Mouse (Mus musculus): ENCODE measurements around the gene Ube2e3. TPM values are rescaled to one million over a fixed set of nuclear protein-coding genes. Genes with fewer than 3 reads are reported as not detected.

Ube2e3 gene
- polyA plus RNA-seq, 1 experiment: 34.1 TPM

- DNase-seq (ENCODE audit: low spot score): no peak
These were observed 15.0 kb downstream of the Ube2e3 start for GRCm38 (mm10) chr2:78882743-78883433.

- DNase-seq (ENCODE audit: low spot score): no peak
These were observed 18.5 kb downstream of the Ube2e3 start for GRCm38 (mm10) chr2:78886446-78886845.

- no peak for DNase-seq (ENCODE audit: low spot score)
These were observed 20.3 kb downstream of the Ube2e3 start for GRCm38 (mm10) chr2:78888190-78888589.

GRCm38 (mm10) chr2:78895216-78895615, 27.3 kb downstream of the Ube2e3 start:
- DNase-seq (ENCODE audit: low spot score): no peak

- DNase-seq (ENCODE audit: low spot score): no peak
These were observed 38.0 kb downstream of the Ube2e3 start for GRCm38 (mm10) chr2:78905916-78906315.

- DNase-seq (ENCODE audit: low spot score): no peak
These were observed 43.6 kb downstream of the Ube2e3 start for GRCm38 (mm10) chr2:78911516-78911915.

- no peak for DNase-seq (ENCODE audit: low spot score)
These were observed 46.9 kb downstream of the Ube2e3 start for GRCm38 (mm10) chr2:78914861-78915260.

- DNase-seq (ENCODE audit: low spot score): no peak
These were observed 55.2 kb downstream of the Ube2e3 start for GRCm38 (mm10) chr2:78922980-78923674.

- DNase-seq (ENCODE audit: low spot score): no peak
These were observed 57.9 kb downstream of the Ube2e3 start for GRCm38 (mm10) chr2:78925807-78926206.

GRCm38 (mm10) chr2:78927625-78928024, 59.7 kb downstream of the Ube2e3 start:
- no peak for DNase-seq (ENCODE audit: low spot score)

GRCm38 (mm10) chr2:78928080-78928479, 60.2 kb downstream of the Ube2e3 start:
- DNase-seq (ENCODE audit: low spot score): no peak

GRCm38 (mm10) chr2:78931358-78931757, 63.4 kb downstream of the Ube2e3 start:
- no peak for DNase-seq (ENCODE audit: low spot score)

GRCm38 (mm10) chr2:78959451-78959850, 91.5 kb downstream of the Ube2e3 start:
- DNase-seq (ENCODE audit: low spot score): no peak

GRCm38 (mm10) chr2:78960288-78960687, 92.4 kb downstream of the Ube2e3 start:
- DNase-seq (ENCODE audit: low spot score): no peak

GRCm38 (mm10) chr2:78961023-78961422, 93.1 kb downstream of the Ube2e3 start:
- no peak for DNase-seq (ENCODE audit: low spot score)

GRCm38 (mm10) chr2:78961580-78961979, 93.7 kb downstream of the Ube2e3 start:
- DNase-seq (ENCODE audit: low spot score): no peak

- DNase-seq (ENCODE audit: low spot score): no peak
These were observed 97.1 kb downstream of the Ube2e3 start for GRCm38 (mm10) chr2:78964995-78965394.

GRCm38 (mm10) chr2:78965396-78965795, 97.5 kb downstream of the Ube2e3 start:
- DNase-seq (ENCODE audit: low spot score): no peak

GRCm38 (mm10) chr2:78970088-78970487, 102.2 kb downstream of the Ube2e3 start:
- no peak for DNase-seq (ENCODE audit: low spot score)

Measured in urinary bladder, adult 2 months (tissue).